Mouse (Mus musculus): ENCODE data around the gene Gm9936.
"Not testable (repeated sequence)": the region's sequence is repeated elsewhere in the genome, so short reads cannot be mapped to it uniquely, and the experiment has no call there.

Gm9936 gene

GRCm38 (mm10) chr5:114858582-114858981 is at the start of gene Gm9936:
Gene Gm9936, minus strand, starts transcription at chr5:114858682.
- no peak for DNase-seq (ENCODE audit: low spot score)

GRCm38 (mm10) chr5:114902413-114902812 is 43.9 kb upstream of the Gm9936 start:
- DNase-seq (ENCODE audit: low spot score): peak; percentile 18

- no peak for DNase-seq (ENCODE audit: low spot score)
Measured at GRCm38 (mm10) chr5:114898857-114899256, 40.4 kb upstream of the Gm9936 start.

- DNase-seq (ENCODE audit: low spot score): peak; percentile 57
Measured at GRCm38 (mm10) chr5:114897374-114897793, 38.9 kb upstream of the Gm9936 start.

GRCm38 (mm10) chr5:114896688-114897373 is 38.3 kb upstream of the Gm9936 start, which contains the start of gene Oasl2:
Gene Oasl2, plus strand, starts transcription at chr5:114896936.
- no peak for DNase-seq (ENCODE audit: low spot score)

GRCm38 (mm10) chr5:114895542-114895941 is 37.1 kb upstream of the Gm9936 start:
- DNase-seq (ENCODE audit: low spot score): no peak

GRCm38 (mm10) chr5:114888995-114889394 is 30.5 kb upstream of the Gm9936 start:
- DNase-seq (ENCODE audit: low spot score): no peak

- no peak for DNase-seq (ENCODE audit: low spot score)
Measured at GRCm38 (mm10) chr5:114886801-114887200, 28.3 kb upstream of the Gm9936 start.

GRCm38 (mm10) chr5:114883022-114883421 is 24.5 kb upstream of the Gm9936 start:
- DNase-seq (ENCODE audit: low spot score): no peak

GRCm38 (mm10) chr5:114882319-114882718 is 23.8 kb upstream of the Gm9936 start:
- DNase-seq (ENCODE audit: low spot score): not testable (repeated sequence)

- no peak for DNase-seq (ENCODE audit: low spot score)
Measured at GRCm38 (mm10) chr5:114879399-114879798, 20.9 kb upstream of the Gm9936 start.

GRCm38 (mm10) chr5:114877487-114877886 is 19.0 kb upstream of the Gm9936 start:
- no peak for DNase-seq (ENCODE audit: low spot score)

- no peak for DNase-seq (ENCODE audit: low spot score)
Measured at GRCm38 (mm10) chr5:114876331-114876730, 17.8 kb upstream of the Gm9936 start.

- DNase-seq (ENCODE audit: low spot score): no peak
Measured at GRCm38 (mm10) chr5:114875858-114876257, 17.4 kb upstream of the Gm9936 start.

GRCm38 (mm10) chr5:114865279-114865678 is 6.8 kb upstream of the Gm9936 start:
- DNase-seq (ENCODE audit: low spot score): no peak

- DNase-seq (ENCODE audit: low spot score): no peak
Measured at GRCm38 (mm10) chr5:114864813-114865212, 6.3 kb upstream of the Gm9936 start.

- DNase-seq (ENCODE audit: low spot score): no peak
Measured at GRCm38 (mm10) chr5:114861730-114862129, 3.2 kb upstream of the Gm9936 start.

GRCm38 (mm10) chr5:114859253-114859652 is 771 bp upstream of the Gm9936 start:
- peak; percentile 64 for DNase-seq (ENCODE audit: low spot score)

- DNase-seq (ENCODE audit: low spot score): not testable (repeated sequence)
Measured at GRCm38 (mm10) chr5:114853364-114853763, 5.1 kb downstream of the Gm9936 start, which contains the start of gene 4930519G04Rik. Gene 4930519G04Rik, plus strand, starts transcription at chr5:114853664.

GRCm38 (mm10) chr5:114851565-114852236 is 6.8 kb downstream of the Gm9936 start:
- DNase-seq (ENCODE audit: low spot score): no peak

- not testable (repeated sequence) for DNase-seq (ENCODE audit: low spot score)
Measured at GRCm38 (mm10) chr5:114844371-114844770, 14.1 kb downstream of the Gm9936 start.

GRCm38 (mm10) chr5:114842674-114843073 is 15.8 kb downstream of the Gm9936 start:
- no peak for DNase-seq (ENCODE audit: low spot score)

- DNase-seq (ENCODE audit: low spot score): not testable (repeated sequence)
Measured at GRCm38 (mm10) chr5:114842155-114842554, 16.3 kb downstream of the Gm9936 start.

All from lung, postnatal 25 days (tissue).